Mouse (Mus musculus) CD4-positive, CD25-positive, alpha-beta regulatory T cell (primary cell): ENCODE data around the gene Socs3. TPM values are rescaled to one million over a fixed set of nuclear protein-coding genes. Genes with fewer than 3 reads are reported as not detected.

Experiments used
- polyA plus RNA-seq: library from polyadenylated mRNA; unstranded; fragments of 100-300 nt; shearing (Covaris generic); gene quantifications from one replicate; pipeline ENCODE4 v1.2.1, GENCODE M21; 2017

Gene Socs3
- polyA plus RNA-seq: 174 TPM

GRCm38 (mm10) chr11:117969945-117970872, at the start of gene Socs3:
Socs3 (minus strand) TSS chr11:117970047.

GRCm38 (mm10) chr11:117986126-117987031, 16.5 kb upstream of the Socs3 start, which contains the start of gene Pgs1:
Pgs1 (plus strand) TSS chr11:117986292.

Other genes with a start within 250 kb of the Socs3 start
- 146 TPM for gene Tmc8, start 188.0 kb downstream of the Socs3 start, polyA plus RNA-seq
- gene Tmc6, start 187.8 kb downstream of the Socs3 start, polyA plus RNA-seq: 164 TPM
- 1.6 TPM for gene 6030468B19Rik, start 172.4 kb downstream of the Socs3 start, polyA plus RNA-seq
- gene Gm20708, start 160.4 kb downstream of the Socs3 start, polyA plus RNA-seq: 3.3 TPM
- 160 TPM for gene Syngr2, start 160.4 kb downstream of the Socs3 start, polyA plus RNA-seq
- gene Afmid, start 144.1 kb downstream of the Socs3 start, polyA plus RNA-seq: 28.2 TPM
- gene Tk1, start 144.0 kb downstream of the Socs3 start, polyA plus RNA-seq: 27.2 TPM
- gene Birc5, start 120.8 kb downstream of the Socs3 start, polyA plus RNA-seq: 9.7 TPM
- not detected for gene Tmem235, start 109.3 kb downstream of the Socs3 start, polyA plus RNA-seq
- gene Tha1, start 96.6 kb downstream of the Socs3 start, polyA plus RNA-seq: 21.4 TPM
- 53.6 TPM for gene Pgs1, start 16.2 kb upstream of the Socs3 start, polyA plus RNA-seq
- 0.66 TPM for gene Dnah17, start 160.6 kb upstream of the Socs3 start, polyA plus RNA-seq